Mouse (Mus musculus): ENCODE data around the gene Vmn1r33.
"Not testable (repeated sequence)": the region's sequence is repeated elsewhere in the genome, so short reads cannot be mapped to it uniquely, and the experiment has no call there.

Gene Vmn1r33

GRCm38 (mm10) chr6:66618182-66618581 lies at the start of gene Vmn1r33:
TSS of gene Vmn1r33 (minus strand) at chr6:66618282.
- in situ Hi-C loops (cut with MboI, MseI) = not testable (repeated sequence)

GRCm38 (mm10) chr6:66643779-66644178 lies 25.7 kb upstream of the Vmn1r33 start, which contains the start of gene Vmn1r34:
TSS of gene Vmn1r34 (minus strand) at chr6:66643879.
- in situ Hi-C loops (cut with MboI, MseI) = no loop called here

- in situ Hi-C loops (cut with MboI, MseI) = no loop called here
Measured at GRCm38 (mm10) chr6:66595804-66596203, 22.3 kb downstream of the Vmn1r33 start.
